Mouse (Mus musculus) heart, postnatal 0 days (tissue): ENCODE results near the gene Dlst.

Experiments
- CTCF ChIP-seq: IDR thresholded peaks from 2 replicates; pipeline ENCODE4 v1.5.1; 2016; ENCODE audit warnings: antibody characterized with exemption, control low read depth, low read depth
- EP300 ChIP-seq: IDR thresholded peaks from 2 replicates; pipeline ENCODE4 v1.6.1; 2016; ENCODE audit warnings: antibody characterized with exemption, low read depth

- TF ChIP-seq CTCF (no peak), EP300 (no peak)
Observed at GRCm38 (mm10) chr12:85144821-85145220, 34.2 kb downstream of the Dlst start.
